Mouse (Mus musculus): ENCODE results near the gene Abcb9. TPM values are rescaled to one million over a fixed set of nuclear protein-coding genes. Genes with fewer than 3 reads are reported as not detected.

Abcb9 gene
- polyA plus RNA-seq, 1 experiment = 37.8 TPM

DNA sequence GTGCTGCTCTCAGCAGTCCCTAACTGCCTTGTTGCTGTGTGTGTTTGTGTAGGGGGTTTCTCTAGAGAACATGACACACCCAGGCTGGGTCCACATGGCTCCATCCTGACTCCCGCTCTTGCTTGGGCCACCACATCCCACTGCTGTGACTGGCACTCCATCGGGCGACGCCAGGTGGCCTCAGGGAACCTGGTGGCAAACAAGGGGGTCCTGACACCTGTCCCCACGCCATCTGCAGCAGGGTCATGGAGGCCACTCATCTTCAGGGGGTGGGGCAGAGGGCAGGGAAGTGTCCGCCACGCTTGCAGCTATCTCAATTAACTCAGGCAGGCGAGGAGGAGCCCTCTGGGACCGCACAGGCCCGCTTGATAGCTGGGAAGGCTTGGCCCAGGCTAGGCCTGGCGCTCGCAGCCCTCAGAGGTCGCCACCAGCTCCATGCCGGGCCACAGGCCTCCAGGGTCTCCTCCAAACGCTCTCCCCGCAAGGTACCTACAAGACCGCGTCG, 469 bp downstream of the Abcb9 start:
- Histone ChIP-seq H3K27ac (ENCODE audit: insufficient read depth, low read length) (peak overlapping the region; percentile 36), H3K4me3 (ENCODE audit: insufficient read depth, low read length) (peak overlapping the region; percentile 77), H3K4me1 (ENCODE audit: control insufficient read depth, insufficient read depth, low read length) (peaks cover 2% of the 10 kb centered on the region; the same call in 1 of the 2 replicates)
- TF ChIP-seq POLR2A (IDR thresholded peaks at IDR 0.05; ENCODE audit: extremely low read depth, insufficient read depth, low read length) (no peak), CTCF (IDR thresholded peaks at IDR 0.05; ENCODE audit: extremely low read depth, insufficient read depth, low read length) (no peak)

DNA sequence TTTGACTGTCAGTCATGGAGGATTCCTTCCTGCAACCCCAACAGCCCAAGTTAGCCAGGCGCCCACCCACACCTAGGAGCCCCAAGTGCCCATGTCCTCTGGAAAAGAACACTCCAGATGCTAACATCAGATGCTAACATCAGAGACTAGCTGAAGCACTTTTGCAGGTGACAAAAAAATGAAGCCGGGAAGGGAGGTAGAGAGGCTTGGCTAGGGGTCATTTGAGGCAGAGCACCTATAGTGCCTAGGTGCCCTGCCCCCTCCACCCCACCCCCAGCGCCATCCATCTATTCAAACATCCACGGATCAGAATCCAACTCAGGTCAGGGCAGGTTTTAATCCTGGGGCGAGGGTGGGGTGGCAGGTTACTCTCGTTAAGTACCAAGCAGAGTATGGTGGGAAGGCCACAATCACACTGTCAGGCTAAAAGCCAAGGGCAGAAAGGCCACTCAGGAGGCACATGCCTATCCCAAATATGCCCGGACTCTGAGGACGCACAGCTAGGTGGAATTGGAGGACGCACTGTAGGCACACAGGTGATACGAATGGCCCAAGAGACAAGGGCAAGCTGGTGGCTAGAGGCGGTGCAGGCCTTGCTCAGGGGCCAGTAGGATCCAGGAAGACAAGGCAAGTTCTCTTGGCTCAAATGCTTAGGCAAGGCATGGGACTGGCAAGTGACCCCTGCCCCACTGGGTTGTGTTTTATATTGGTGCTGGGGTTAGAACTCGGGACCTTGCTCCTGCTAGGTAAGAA, 1.6 kb downstream of the Abcb9 start:
- Histone ChIP-seq H3K4me1 (ENCODE audit: control insufficient read depth, insufficient read depth, low read length) (peaks cover 2% of the 10 kb centered on the region; the same call in 1 of the 2 replicates), H3K4me3 (ENCODE audit: insufficient read depth, low read length) (peak overlapping the region; percentile 77), H3K27ac (ENCODE audit: insufficient read depth, low read length) (peak overlapping the region; percentile 49)
- no peak for TF ChIP-seq CTCF (IDR thresholded peaks at IDR 0.05; ENCODE audit: extremely low read depth, insufficient read depth, low read length)
- no peak for TF ChIP-seq POLR2A (IDR thresholded peaks at IDR 0.05; ENCODE audit: extremely low read depth, insufficient read depth, low read length)

DNA sequence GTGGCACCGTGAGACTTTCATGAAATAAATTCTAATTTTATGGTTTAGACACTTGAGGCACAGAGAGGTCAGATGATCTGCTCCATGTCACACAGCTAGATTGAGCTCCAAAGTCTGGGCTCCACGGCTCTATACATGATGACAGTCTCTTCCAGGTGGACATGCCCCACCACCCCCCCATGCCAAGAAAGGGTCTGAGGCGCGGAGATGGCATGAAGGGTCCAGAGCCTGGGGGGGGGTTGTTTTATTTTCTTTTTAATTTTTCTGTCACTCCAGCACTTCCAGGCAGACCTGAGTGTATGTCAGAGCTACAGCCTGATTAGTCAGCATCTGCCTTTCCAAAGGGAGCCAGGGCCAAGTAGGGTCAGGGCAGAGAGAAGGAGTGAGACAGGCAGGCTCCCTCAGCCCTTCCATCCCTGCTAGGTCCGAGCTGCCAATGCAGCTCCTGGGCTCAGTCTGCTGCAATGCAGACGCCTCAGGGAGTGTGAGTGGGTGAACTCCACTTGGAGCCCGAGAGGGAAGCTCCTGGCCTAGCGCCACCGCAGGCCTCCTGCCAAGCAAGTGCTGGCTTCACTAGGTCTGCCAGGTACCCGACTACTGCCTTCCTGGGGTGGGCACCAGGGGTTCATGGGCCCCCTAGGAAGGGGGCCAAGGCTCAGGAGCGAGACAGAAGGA, 2.3 kb downstream of the Abcb9 start:
- peak overlapping the region; percentile 77 for H3K4me3 ChIP-seq (ENCODE audit: insufficient read depth, low read length)
- TF ChIP-seq POLR2A (IDR thresholded peaks at IDR 0.05; ENCODE audit: extremely low read depth, insufficient read depth, low read length) = peak; percentile 60; the same call in 1 of the 2 replicates
- no peak for TF ChIP-seq CTCF (IDR thresholded peaks at IDR 0.05; ENCODE audit: extremely low read depth, insufficient read depth, low read length)
- peak overlapping the region; percentile 24 for H3K27ac ChIP-seq (ENCODE audit: insufficient read depth, low read length)
- peaks cover 2% of the 10 kb centered on the region; the same call in 1 of the 2 replicates for H3K4me1 ChIP-seq (ENCODE audit: control insufficient read depth, insufficient read depth, low read length)

DNA sequence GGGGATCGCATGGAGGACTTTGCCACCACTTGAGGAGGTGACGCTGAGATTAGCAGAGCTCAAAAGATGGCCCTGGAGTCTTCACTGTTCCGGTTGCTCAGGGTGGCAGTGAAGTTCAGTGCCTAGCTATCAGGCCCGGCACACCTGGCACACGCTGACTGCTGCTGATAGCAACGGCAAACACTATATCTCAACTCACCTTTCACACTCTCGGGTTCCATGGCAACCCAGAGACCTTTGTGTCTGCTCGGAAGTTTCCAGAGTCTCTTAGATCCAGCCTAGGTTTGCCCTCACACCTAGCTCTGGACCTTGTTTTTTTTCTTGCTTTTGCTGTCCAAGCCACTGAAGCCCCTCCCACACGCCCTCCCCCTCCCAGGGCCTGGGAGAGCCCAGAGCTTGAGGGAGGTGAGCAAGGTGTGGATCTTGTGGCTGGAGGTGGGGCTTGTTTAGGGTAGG, 3.6 kb downstream of the Abcb9 start:
- Histone ChIP-seq H3K27ac (ENCODE audit: insufficient read depth, low read length) (no peak overlapping the region), H3K4me1 (ENCODE audit: control insufficient read depth, insufficient read depth, low read length) (peaks cover 2% of the 10 kb centered on the region; the same call in 1 of the 2 replicates), H3K4me3 (ENCODE audit: insufficient read depth, low read length) (no peak overlapping the region)
- TF ChIP-seq CTCF (IDR thresholded peaks at IDR 0.05; ENCODE audit: extremely low read depth, insufficient read depth, low read length) = no peak
- no peak for TF ChIP-seq POLR2A (IDR thresholded peaks at IDR 0.05; ENCODE audit: extremely low read depth, insufficient read depth, low read length)

DNA sequence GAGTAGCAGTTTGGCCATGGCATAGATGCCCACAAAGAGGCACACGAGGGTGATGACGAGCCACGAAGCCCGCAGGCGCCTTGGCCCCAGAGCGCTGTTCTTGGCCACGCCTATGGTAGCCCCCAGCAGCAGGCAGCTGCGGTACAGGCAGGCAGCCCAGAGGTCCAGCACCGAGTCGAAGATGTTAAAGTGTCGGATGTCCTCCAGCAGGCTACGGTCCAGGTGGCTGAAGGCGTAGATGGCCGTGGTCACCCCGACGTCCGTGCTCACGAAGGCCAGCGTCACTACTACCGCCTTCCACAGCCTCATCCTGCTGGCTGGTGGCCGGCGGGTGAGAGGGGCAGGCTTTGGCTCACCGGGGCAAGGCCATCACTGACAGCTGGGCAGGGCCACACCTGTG, 5.7 kb downstream of the Abcb9 start:
- TF ChIP-seq POLR2A (IDR thresholded peaks at IDR 0.05; ENCODE audit: extremely low read depth, insufficient read depth, low read length) (no peak), CTCF (IDR thresholded peaks at IDR 0.05; ENCODE audit: extremely low read depth, insufficient read depth, low read length) (no peak)
- Histone ChIP-seq H3K4me1 (ENCODE audit: control insufficient read depth, insufficient read depth, low read length) (peaks cover 6% of the 10 kb centered on the region), H3K27ac (ENCODE audit: insufficient read depth, low read length) (no peak overlapping the region), H3K4me3 (ENCODE audit: insufficient read depth, low read length) (no peak overlapping the region)

DNA sequence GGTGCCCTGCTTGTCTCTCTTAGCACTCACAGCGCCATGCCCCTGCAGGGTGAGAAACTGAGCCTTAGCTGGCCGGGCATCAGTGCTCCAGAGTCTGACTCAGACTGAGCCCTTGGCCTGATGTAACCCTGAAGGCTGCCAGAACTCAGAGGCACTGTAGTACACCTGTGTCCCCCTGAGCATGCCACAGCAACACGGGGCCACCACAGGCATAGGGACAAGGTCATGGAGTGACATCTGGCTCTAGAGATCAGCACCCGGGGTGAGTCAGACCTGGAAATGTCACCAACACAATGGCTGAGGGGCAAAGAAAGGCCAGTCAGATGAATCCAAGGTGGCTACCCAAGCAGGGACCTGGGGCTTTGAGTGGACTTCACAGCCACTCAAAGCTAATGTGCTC, 8.7 kb downstream of the Abcb9 start:
- Histone ChIP-seq H3K27ac (ENCODE audit: insufficient read depth, low read length) (no peak overlapping the region), H3K4me1 (ENCODE audit: control insufficient read depth, insufficient read depth, low read length) (peaks cover 5% of the 10 kb centered on the region; the same call in 1 of the 2 replicates), H3K4me3 (ENCODE audit: insufficient read depth, low read length) (no peak overlapping the region)
- TF ChIP-seq POLR2A (IDR thresholded peaks at IDR 0.05; ENCODE audit: extremely low read depth, insufficient read depth, low read length) (no peak), CTCF (IDR thresholded peaks at IDR 0.05; ENCODE audit: extremely low read depth, insufficient read depth, low read length) (no peak)

DNA sequence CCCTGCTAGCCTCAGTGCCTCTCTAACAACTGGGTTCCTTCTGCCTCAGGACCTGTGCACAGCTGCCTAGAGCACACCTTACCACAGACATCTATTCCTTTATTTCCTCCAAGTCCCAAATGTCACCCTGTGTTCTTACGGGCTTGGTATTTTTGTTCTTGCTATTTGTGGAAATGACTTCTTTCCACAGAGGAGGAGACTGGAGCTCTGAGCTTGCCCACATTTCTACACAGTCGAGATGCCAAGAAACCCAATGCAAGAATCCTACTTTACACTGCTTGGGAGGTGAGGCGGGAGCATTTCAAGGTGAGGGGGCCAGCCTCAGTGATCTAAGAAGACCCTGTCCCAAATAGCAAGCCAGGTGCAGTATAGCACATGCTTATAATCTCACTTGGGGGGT, 10.1 kb downstream of the Abcb9 start:
- no peak overlapping the region for H3K4me3 ChIP-seq (ENCODE audit: insufficient read depth, low read length)
- TF ChIP-seq CTCF (IDR thresholded peaks at IDR 0.05; ENCODE audit: extremely low read depth, insufficient read depth, low read length) = no peak
- no peak for TF ChIP-seq POLR2A (IDR thresholded peaks at IDR 0.05; ENCODE audit: extremely low read depth, insufficient read depth, low read length)
- peaks cover 5% of the 10 kb centered on the region; the same call in 1 of the 2 replicates for H3K4me1 ChIP-seq (ENCODE audit: control insufficient read depth, insufficient read depth, low read length)
- H3K27ac ChIP-seq (ENCODE audit: insufficient read depth, low read length) = peak overlapping the region; percentile 37

DNA sequence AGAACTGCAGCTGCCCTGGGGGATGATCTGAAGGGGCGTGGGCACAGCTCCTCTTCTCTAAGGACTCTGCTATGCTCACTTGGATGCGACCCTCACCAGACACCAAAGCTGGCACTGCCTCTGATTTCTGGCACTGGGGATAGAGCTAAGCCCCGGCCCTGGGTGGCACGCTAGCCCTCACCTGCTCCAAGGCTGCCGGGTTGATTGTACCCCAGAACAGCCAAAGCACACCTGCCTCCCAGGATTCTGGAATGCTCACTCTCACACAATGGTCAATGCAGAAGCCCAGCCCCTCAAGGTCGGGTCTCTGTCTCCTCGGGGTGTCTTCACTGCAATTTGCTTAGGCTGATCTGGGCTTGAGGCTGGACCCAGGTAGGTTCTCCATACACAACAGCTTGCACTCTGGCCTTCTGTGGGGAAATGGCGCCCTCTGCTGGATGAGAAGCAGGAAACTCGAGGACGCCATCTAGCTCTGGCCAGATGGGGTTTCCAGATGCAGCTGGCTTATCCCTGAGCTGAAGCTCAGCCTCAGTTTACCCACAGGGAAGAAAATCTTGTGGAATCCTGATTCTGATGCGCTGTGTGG, 10.9 kb downstream of the Abcb9 start:
- peaks cover 5% of the 10 kb centered on the region; the same call in 1 of the 2 replicates for H3K4me1 ChIP-seq (ENCODE audit: control insufficient read depth, insufficient read depth, low read length)
- peak overlapping the region; percentile 26; the same call in 1 of the 2 replicates for H3K27ac ChIP-seq (ENCODE audit: insufficient read depth, low read length)
- TF ChIP-seq POLR2A (IDR thresholded peaks at IDR 0.05; ENCODE audit: extremely low read depth, insufficient read depth, low read length) (no peak), CTCF (IDR thresholded peaks at IDR 0.05; ENCODE audit: extremely low read depth, insufficient read depth, low read length) (peak; percentile 97)
- H3K4me3 ChIP-seq (ENCODE audit: insufficient read depth, low read length) = no peak overlapping the region

DNA sequence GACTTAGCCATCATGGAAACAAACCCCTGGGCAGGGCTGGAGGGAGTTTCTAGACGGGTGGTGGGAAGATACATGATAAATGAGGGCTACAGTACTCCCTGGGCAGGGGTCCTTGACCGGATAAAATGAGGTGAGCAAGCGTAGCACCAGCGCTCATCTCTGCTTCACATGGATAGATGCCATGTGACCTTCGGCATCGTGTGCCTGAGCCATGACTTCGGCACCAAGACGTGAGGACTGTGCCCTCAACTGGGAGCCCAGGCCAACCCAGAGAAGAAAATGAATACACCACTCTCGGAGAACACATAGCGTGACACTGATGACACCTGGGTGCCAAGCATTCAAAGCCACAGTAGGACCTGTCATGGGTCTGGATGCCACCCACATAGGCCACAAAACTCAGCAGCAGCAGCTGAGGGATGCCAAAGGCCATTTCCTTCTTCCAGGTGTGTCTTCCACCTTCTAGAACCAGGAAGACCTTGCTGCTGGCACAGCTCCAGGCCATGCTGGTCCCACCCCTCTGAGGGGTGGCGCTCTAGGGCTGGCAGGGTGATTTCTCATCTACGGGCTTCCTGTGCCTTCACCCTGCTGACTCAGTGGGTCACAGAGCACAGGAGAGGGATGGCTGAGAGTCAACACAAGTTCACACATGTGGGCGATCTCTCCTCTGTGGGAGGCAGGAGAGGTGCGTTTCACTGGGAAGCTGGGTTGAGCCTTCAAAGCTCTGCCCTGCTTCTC, 11.6 kb downstream of the Abcb9 start:
- TF ChIP-seq POLR2A (IDR thresholded peaks at IDR 0.05; ENCODE audit: extremely low read depth, insufficient read depth, low read length) (no peak), CTCF (IDR thresholded peaks at IDR 0.05; ENCODE audit: extremely low read depth, insufficient read depth, low read length) (no peak)
- Histone ChIP-seq H3K4me3 (ENCODE audit: insufficient read depth, low read length) (no peak overlapping the region), H3K4me1 (ENCODE audit: control insufficient read depth, insufficient read depth, low read length) (peaks cover 8% of the 10 kb centered on the region), H3K27ac (ENCODE audit: insufficient read depth, low read length) (no peak overlapping the region)

Data from cortical plate, adult 2 months (tissue).